Mouse (Mus musculus) ES-Bruce4 (cell line): ENCODE results near the gene Wls. TPM values are rescaled to one million over a fixed set of nuclear protein-coding genes. Genes with fewer than 3 reads are reported as not detected.

ENCODE experiments used
- H3K27ac ChIP-seq: 2 replicates; pipeline ENCODE4 v1.5.1; 2012; ENCODE audit warnings: low read length, inconsistent platforms; ENCODE audit not compliant: insufficient read depth
- H3K27me3 ChIP-seq: 2 replicates; pipeline ENCODE4 v1.6.1; 2012; ENCODE audit warnings: mild to moderate bottlenecking, low read length, inconsistent platforms; ENCODE audit not compliant: control insufficient read depth, poor library complexity, insufficient read depth, severe bottlenecking
- H3K36me3 ChIP-seq: 2 replicates; pipeline ENCODE4 v1.6.1; 2012; ENCODE audit warnings: inconsistent platforms, mild to moderate bottlenecking, low read length, moderate library complexity; ENCODE audit not compliant: control insufficient read depth, poor library complexity, insufficient read depth, severe bottlenecking
- H3K4me1 ChIP-seq: one replicate; pipeline ENCODE4 v1.8.1; 2011; ENCODE audit warnings: low read length; ENCODE audit not compliant: control insufficient read depth, insufficient read depth
- H3K4me3 ChIP-seq: 2 replicates; pipeline ENCODE4 v1.5.1; 2011; ENCODE audit warnings: low read depth, mild to moderate bottlenecking, low read length
- H3K9ac ChIP-seq: 2 replicates; pipeline ENCODE4 v1.6.1; 2012; ENCODE audit warnings: low read depth, mild to moderate bottlenecking, inconsistent platforms; ENCODE audit not compliant: poor library complexity, severe bottlenecking
- H3K9me3 ChIP-seq: replicated peaks from 2 replicates; pipeline ENCODE4 v1.6.1; 2012; ENCODE audit warnings: mild to moderate bottlenecking, low read length, inconsistent platforms; ENCODE audit not compliant: control insufficient read depth, poor library complexity, insufficient read depth, severe bottlenecking
- CTCF ChIP-seq: IDR thresholded peaks from one replicate; pipeline ENCODE4 v1.8.1; 2011; ENCODE audit warnings: low read depth, low read length
- EP300 ChIP-seq: IDR thresholded peaks from 2 replicates; pipeline ENCODE4 v1.6.1; 2011; ENCODE audit warnings: low read depth, low read length; ENCODE audit not compliant: insufficient read depth
- POLR2A ChIP-seq: IDR thresholded peaks from one replicate; pipeline ENCODE4 v1.8.1; 2011; ENCODE audit warnings: low read length; ENCODE audit not compliant: insufficient read depth
- polyA plus RNA-seq: library from polyadenylated mRNA; stranded (reverse); fragments of >200 nt; gene quantifications from 2 replicates; pipeline ENCODE4 v1.2.4, GENCODE M21; 2011; ENCODE audit warnings: low read depth; ENCODE audit not compliant: missing spikeins, insufficient read depth, insufficient read length

Wls gene
- polyA plus RNA-seq, 1 experiment: 52.4 TPM

DNA sequence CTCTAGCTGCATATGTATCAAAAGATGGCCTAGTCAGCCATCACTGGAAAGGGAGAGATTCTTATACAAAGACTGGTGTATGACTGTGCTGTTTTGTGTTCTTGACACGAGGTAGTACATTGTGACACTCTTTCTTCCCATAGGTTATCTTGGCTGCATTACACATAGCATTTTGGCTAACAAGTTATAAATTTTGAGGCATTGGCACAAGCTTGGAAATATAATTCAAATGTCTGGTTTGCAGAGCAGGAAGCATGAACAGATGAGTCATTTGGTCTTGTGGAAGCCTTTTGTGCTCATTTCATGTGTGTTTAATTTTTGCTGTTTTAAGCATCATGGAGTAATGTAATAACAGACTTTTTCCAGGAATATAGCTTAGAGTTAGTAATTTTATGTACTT lies 26.2 kb downstream of the Wls start:
- Histone ChIP-seq H3K9me3 (no peaks in the 10 kb centered on the region), H3K4me1 (no peaks in the 10 kb centered on the region), H3K9ac (no peak overlapping the region), H3K4me3 (no peak overlapping the region), H3K27ac (no peak overlapping the region), H3K27me3 (no peaks in the 10 kb centered on the region), H3K36me3 (no peaks in the 10 kb centered on the region)
- no peak for TF ChIP-seq EP300
- TF ChIP-seq POLR2A: no peak
- no peak for TF ChIP-seq CTCF

DNA sequence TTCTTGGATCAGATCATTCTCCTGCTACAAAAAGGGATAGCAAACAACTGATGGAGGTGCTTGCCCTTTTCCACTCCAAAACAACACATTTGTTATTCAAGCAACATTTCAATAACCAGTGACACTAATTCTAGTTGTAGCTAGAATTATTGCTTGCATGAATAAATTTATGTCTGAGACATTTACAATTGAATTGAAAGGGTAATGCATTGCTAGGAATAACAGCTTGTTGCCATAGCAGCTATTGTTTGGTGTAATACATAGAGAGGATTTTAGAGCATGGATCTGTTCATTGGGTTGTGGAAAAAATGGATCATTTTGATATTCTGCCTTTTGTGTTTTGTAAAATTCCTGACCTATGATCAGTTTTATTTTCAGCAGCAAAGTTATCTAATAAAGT lies 39.5 kb downstream of the Wls start:
- TF ChIP-seq CTCF (no peak), EP300 (no peak), POLR2A (no peak)
- H3K4me1 ChIP-seq: no peaks in the 10 kb centered on the region
- no peaks in the 10 kb centered on the region for H3K27me3 ChIP-seq
- no peak overlapping the region for H3K27ac ChIP-seq
- no peak overlapping the region for H3K4me3 ChIP-seq
- no peaks in the 10 kb centered on the region for H3K9me3 ChIP-seq
- no peak overlapping the region for H3K9ac ChIP-seq
- H3K36me3 ChIP-seq: no peaks in the 10 kb centered on the region

DNA sequence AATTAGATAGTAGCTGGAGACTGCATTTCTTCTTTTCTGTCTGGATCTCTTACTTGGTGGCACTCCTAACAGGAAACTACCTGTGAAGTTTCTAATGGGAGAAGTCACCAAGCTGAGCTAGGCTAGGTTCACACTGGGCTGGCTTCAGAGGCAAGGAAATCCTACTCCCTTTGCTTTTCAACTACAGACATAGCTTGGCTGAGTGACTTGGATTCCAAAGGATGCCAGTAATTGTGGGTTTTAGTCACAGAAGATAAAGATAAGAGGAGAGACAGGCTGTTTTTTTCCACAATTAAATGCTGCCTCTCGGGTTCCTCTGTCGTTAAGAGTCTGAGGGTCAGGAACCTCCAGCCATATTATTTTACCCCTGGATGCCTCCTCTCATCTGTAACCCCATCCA lies 43.9 kb downstream of the Wls start:
- H3K9me3 ChIP-seq: no peaks in the 10 kb centered on the region
- no peak overlapping the region for H3K4me3 ChIP-seq
- H3K27ac ChIP-seq: no peak overlapping the region
- no peak for TF ChIP-seq POLR2A
- TF ChIP-seq EP300: no peak
- no peak for TF ChIP-seq CTCF
- no peaks in the 10 kb centered on the region for H3K4me1 ChIP-seq
- no peaks in the 10 kb centered on the region for H3K36me3 ChIP-seq
- H3K9ac ChIP-seq: no peak overlapping the region
- H3K27me3 ChIP-seq: no peaks in the 10 kb centered on the region

DNA sequence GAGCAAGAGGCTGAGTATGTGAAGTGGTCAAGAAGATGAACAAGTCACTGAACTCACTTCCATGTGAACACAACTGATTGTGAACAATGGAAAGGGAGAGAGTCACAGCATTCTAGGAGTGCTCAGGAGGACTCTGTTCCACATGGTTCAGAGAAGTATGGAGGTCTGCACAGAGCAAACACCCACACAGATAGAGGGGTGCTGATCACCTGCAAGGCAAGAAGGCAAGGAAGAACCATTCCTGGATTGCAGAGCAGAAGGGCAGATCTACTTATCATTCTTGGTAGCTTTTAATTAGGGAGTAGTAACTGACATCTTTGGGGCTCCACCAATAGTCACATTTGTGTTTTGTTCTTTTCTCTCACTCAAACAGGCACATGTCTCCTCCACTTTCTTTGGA lies 45.3 kb downstream of the Wls start:
- TF ChIP-seq POLR2A (no peak), EP300 (no peak), CTCF (no peak)
- H3K27me3 ChIP-seq: no peaks in the 10 kb centered on the region
- H3K27ac ChIP-seq: no peak overlapping the region
- no peaks in the 10 kb centered on the region for H3K9me3 ChIP-seq
- no peaks in the 10 kb centered on the region for H3K36me3 ChIP-seq
- no peak overlapping the region for H3K4me3 ChIP-seq
- no peak overlapping the region for H3K9ac ChIP-seq
- H3K4me1 ChIP-seq: no peaks in the 10 kb centered on the region

DNA sequence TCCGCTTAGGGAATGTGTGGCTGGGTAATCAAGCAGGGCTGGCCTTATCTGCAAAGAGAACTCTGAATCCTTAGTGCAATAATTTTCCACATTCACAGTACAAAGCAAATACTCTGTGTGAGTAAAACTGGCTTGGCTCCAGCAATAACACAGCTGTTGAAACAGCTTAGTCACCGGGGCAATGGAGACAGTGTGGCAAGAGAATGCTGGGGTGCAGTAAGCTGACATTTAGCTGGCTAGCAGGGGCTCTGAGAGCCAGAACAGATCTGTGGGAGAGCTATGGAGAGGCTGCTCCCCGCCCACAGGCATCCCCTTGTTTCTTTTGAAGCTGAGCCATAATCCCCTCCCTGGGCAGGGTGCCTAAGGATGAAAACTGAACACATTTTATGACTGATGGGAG lies 45.8 kb downstream of the Wls start:
- TF ChIP-seq CTCF: no peak
- no peak for TF ChIP-seq POLR2A
- TF ChIP-seq EP300: no peak
- Histone ChIP-seq H3K36me3 (no peaks in the 10 kb centered on the region), H3K9ac (no peak overlapping the region), H3K9me3 (no peaks in the 10 kb centered on the region), H3K27me3 (no peaks in the 10 kb centered on the region), H3K4me3 (no peak overlapping the region), H3K27ac (no peak overlapping the region), H3K4me1 (no peaks in the 10 kb centered on the region)

DNA sequence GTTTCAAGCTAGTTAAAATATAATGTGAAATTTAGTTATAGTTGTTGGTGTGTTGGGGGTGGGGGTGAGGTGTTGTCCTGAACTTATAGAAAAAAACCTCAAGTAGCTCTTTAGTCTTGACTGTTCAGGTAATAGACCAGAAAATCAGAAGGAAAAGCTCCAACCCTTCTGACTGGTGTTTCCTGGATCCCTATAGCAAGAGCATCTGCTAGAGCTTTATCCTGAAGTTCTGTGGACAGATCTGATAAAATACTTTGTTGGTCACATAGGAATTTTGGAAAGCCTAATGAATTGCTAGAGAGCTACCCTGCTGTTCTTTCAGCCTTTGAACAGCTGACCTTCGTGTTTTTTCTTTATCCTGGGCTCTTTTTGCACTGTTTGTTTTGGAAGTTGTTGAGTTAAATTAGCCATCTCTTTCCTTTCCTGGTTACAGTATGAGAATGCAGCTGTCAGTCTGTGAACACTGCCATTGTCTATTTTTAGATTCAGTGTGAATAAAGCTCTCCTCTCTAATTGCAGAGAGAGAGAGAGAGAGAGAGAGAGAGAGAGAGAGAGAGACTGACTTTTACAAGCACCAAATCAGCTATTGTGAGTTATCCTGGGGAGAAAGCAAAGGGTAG lies 46.4 kb downstream of the Wls start:
- Histone ChIP-seq H3K27me3 (no peaks in the 10 kb centered on the region), H3K27ac (no peak overlapping the region), H3K4me3 (no peak overlapping the region), H3K9me3 (no peaks in the 10 kb centered on the region), H3K9ac (no peak overlapping the region), H3K4me1 (no peaks in the 10 kb centered on the region), H3K36me3 (no peaks in the 10 kb centered on the region)
- TF ChIP-seq EP300: no peak
- no peak for TF ChIP-seq POLR2A
- TF ChIP-seq CTCF: no peak
